Mouse (Mus musculus) testis, adult 2 months (tissue): Measurements from ENCODE around the gene Ezr. TPM values are rescaled to one million over a fixed set of nuclear protein-coding genes. Genes with fewer than 3 reads are reported as not detected.

Experiments
- H3K27ac ChIP-seq: fragments of 200-500 bp; 2 replicates; pipeline ENCODE4 v1.5.1; 2012; ENCODE audit warnings: low read depth, low read length; ENCODE audit not compliant: control insufficient read depth, insufficient read depth
- H3K27me3 ChIP-seq: fragments of 200-500 bp; 2 replicates; pipeline ENCODE4 v1.6.1; 2012; ENCODE audit warnings: mild to moderate bottlenecking, low read length, moderate library complexity; ENCODE audit not compliant: control insufficient read depth, insufficient read depth
- H3K36me3 ChIP-seq: fragments of 200-500 bp; 2 replicates; pipeline ENCODE4 v1.6.1; 2012; ENCODE audit warnings: mild to moderate bottlenecking, low read length; ENCODE audit not compliant: control insufficient read depth, insufficient read depth
- H3K4me1 ChIP-seq: fragments of 200-500 bp; 2 replicates; pipeline ENCODE4 v1.6.1; 2012; ENCODE audit warnings: low read length; ENCODE audit not compliant: control insufficient read depth, insufficient read depth
- H3K4me3 ChIP-seq: fragments of 200-500 bp; 2 replicates; pipeline ENCODE4 v1.5.1; 2012; ENCODE audit warnings: low read depth, mild to moderate bottlenecking, low read length, moderate library complexity, mixed read lengths; ENCODE audit not compliant: control insufficient read depth
- CTCF ChIP-seq: fragments of 200-500 bp; IDR thresholded peaks from 2 replicates; pipeline ENCODE4 v1.5.1; 2012; ENCODE audit warnings: low read depth, mild to moderate bottlenecking, inconsistent platforms, low read length, moderate library complexity; ENCODE audit not compliant: control insufficient read depth, insufficient read depth, insufficient replicate concordance
- POLR2A ChIP-seq: fragments of 200-500 bp; IDR thresholded peaks from 2 replicates; pipeline ENCODE4 v1.6.1; 2012; ENCODE audit warnings: low read depth, mild to moderate bottlenecking, inconsistent platforms, low read length, moderate library complexity; ENCODE audit not compliant: control insufficient read depth
- polyA plus RNA-seq: library from polyadenylated mRNA; depleted of rRNA; stranded (reverse); fragments of >200 nt; gene quantifications from 2 replicates; pipeline ENCODE4 v1.2.3, GENCODE M21; 2012

Gene Ezr
- polyA plus RNA-seq, 1 experiment, result 4.5 TPM

DNA sequence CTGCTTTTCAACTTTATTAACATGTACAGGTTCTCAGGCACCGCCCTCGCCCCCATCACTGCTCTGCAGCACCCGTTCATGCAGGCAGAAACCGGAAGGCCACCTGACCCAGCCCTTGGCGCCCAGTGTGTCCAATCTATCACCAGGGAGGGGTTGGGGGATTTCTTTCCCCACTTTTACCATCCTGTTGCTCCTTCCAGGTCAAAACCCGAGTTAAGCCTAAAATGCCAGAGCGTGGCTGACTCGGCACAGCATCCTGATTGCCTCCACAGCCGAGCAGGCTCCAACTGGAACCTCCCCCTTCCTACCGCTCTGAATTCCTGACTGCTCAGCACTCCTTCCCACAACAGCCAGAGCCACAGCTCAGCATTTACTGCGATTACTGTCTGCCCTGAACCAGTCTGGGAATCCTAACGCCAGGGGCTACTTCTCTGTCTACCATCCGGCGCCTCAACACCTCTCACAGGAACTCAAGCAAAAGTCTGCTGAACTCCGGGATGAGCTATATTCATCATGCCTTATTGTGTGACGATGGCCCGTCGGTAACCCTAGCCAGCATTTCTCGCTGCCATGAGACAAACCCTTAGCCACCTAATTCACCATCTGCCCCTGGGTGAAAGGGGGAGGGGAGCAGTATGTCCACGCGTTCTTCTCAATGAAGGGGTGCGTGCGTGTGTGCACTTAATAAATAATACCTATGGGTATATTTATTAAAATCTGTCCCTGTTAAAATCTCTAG, 3.6 kb downstream of the Ezr start:
- Histone ChIP-seq H3K27me3 (no peaks in the 10 kb centered on the region), H3K4me1 (peaks cover 30% of the 10 kb centered on the region), H3K4me3 (peak overlapping the region; percentile 49), H3K27ac (0 out of 2 replicates have a peak overlapping the region, but pooled peaks have one; percentile 22), H3K36me3 (no peaks in the 10 kb centered on the region)
- no peak for TF ChIP-seq POLR2A
- no peak for TF ChIP-seq CTCF

DNA sequence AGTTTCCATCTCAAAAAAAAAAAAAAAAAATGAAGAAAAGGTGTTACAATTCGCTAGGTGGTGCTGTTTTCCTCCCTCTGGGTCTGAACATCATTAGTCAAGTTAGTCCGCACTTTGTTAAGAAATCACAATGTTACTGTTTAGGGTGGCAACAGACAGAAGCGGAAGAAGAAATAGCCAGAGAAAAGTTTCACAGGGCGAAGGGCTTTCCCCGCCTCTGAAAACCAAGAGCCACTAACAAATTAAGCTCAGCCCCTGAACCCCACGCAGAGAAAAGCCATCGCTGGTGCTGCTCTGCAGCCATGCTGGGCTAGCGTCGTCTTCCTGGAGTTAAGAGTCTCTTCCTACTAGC, 4.3 kb downstream of the Ezr start:
- H3K36me3 ChIP-seq, result no peaks in the 10 kb centered on the region
- H3K27ac ChIP-seq, result no peak overlapping the region
- H3K4me3 ChIP-seq, result peak overlapping the region; percentile 46
- H3K27me3 ChIP-seq, result no peaks in the 10 kb centered on the region
- peaks cover 27% of the 10 kb centered on the region for H3K4me1 ChIP-seq
- TF ChIP-seq CTCF (no peak), POLR2A (no peak)

DNA sequence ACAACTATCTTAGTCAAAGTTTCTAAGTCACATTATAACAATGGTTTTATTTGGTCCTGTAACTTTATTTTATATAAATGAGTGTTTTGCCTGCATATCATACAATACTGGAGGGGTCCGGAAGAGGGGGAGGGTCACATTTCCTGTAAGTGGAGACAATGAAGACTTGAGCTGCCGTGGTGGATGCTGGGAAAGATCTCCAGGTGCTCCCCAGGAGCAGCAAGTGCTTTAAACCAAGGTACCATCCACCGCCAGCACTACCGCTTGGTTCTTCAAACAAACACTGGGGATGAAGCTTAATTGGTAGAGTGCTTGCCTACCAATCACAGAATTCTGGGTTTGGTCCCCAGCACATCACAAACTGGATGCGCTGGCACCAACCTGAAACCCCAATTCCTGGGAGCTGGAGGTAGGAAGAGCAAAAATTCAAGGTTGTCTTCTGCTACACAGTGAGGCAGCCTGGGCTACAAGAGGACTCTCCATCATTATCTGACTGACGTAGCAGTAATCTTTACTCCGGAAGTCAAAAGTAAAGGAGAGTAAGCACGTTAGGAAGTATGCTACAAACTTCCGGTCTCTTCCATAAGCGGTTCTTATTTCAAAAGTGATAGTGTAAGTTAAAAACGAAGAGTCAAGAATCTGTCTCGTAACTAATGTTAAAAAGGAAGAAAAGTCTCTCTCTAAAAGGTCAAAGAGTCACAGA, 4.8 kb downstream of the Ezr start:
- Histone ChIP-seq H3K27ac (0 out of 2 replicates have a peak overlapping the region, but pooled peaks have one; percentile 12), H3K4me1 (peaks cover 25% of the 10 kb centered on the region), H3K36me3 (no peaks in the 10 kb centered on the region), H3K27me3 (no peaks in the 10 kb centered on the region), H3K4me3 (no peak overlapping the region)
- TF ChIP-seq CTCF (no peak), POLR2A (no peak)

DNA sequence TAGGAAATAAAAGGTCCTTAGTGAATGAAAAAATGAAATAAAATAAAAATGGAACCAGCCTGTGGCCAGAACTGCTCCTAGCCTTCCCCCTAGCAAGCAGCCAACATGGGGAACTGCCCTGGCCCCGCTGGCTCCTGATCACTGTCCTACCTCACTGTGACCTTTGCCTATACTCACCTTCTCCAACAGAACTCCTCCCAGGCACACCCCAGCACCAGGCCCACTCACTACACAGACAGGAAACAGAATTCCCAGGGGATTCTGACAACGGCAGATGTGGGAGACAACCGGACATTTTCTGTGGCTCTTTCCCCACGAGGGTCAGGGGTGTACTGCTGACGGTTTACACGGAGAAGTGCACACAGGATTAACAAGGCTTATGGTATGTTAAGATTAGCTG, 5.5 kb downstream of the Ezr start:
- Histone ChIP-seq H3K36me3 (no peaks in the 10 kb centered on the region), H3K4me1 (peaks cover 21% of the 10 kb centered on the region), H3K27me3 (no peaks in the 10 kb centered on the region), H3K27ac (no peak overlapping the region), H3K4me3 (no peak overlapping the region)
- no peak for TF ChIP-seq POLR2A
- TF ChIP-seq CTCF, result no peak

DNA sequence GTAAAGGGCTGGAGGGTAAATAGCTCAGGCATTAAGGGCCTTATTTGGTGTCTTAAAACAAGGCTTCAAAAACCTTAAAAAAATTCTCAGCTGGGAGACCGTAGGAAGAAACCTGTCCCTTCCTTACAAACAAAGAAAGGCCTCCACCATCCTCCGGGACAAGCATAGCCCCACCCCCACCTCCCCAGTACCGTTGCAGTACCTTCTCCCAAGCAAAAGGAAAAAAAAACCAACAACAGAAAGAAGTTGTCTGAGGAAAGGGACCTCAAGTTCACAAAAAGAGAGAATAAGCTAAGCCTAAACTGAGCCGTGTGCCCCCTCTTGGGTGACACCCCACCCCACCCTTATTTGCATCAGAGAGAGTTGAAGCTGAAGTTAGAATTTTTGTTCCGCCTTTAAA, 6.0 kb downstream of the Ezr start:
- H3K27me3 ChIP-seq, result no peaks in the 10 kb centered on the region
- H3K36me3 ChIP-seq, result no peaks in the 10 kb centered on the region
- H3K27ac ChIP-seq, result no peak overlapping the region
- H3K4me3 ChIP-seq, result no peak overlapping the region
- H3K4me1 ChIP-seq, result peaks cover 17% of the 10 kb centered on the region
- TF ChIP-seq CTCF, result no peak
- TF ChIP-seq POLR2A, result no peak

DNA sequence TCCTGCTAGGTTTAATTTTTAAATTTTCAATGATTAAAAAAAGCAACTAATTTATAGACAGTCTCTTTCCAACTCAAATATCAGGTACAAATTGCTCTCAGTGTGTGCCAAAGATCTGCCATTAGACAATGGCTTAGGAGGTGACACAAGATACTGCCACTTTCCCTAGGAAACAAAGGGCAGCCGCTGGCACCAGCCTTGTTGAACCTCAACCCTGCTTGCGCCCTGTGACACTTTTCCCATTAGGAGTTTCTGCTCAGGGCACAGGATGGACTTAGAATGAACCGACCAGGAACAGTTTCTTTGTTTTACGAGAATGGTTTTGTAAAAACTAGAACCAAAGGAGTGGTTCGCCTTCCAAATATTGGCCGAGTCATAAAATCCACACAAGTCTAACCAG, 6.5 kb downstream of the Ezr start:
- no peak overlapping the region for H3K27ac ChIP-seq
- no peak for TF ChIP-seq CTCF
- no peak for TF ChIP-seq POLR2A
- no peaks in the 10 kb centered on the region for H3K27me3 ChIP-seq
- H3K36me3 ChIP-seq, result no peaks in the 10 kb centered on the region
- peaks cover 17% of the 10 kb centered on the region for H3K4me1 ChIP-seq
- H3K4me3 ChIP-seq, result no peak overlapping the region

DNA sequence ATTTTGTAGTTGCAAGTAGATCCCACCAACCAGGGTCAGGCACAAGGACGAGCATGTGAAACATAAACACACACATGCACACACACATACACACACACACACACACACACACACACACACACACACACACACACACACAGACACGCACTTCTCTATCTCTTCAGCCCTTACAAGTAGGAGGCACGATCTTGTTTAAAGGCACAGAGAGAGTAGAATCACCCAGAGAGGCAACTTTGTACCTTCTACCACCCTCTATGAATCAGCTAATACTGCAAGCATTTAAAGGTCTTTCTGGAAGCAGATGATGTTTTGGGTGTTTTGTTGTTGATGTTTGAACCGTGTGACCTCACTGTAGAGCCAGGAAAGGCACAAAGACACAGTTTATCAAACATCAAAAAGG, 6.9 kb downstream of the Ezr start:
- H3K27ac ChIP-seq, result no peak overlapping the region

More for the DNA sequence above, 6.9 kb downstream of the Ezr start:
- Histone ChIP-seq H3K27me3 (no peaks in the 10 kb centered on the region), H3K4me1 (peaks cover 16% of the 10 kb centered on the region), H3K4me3 (no peak overlapping the region), H3K36me3 (no peaks in the 10 kb centered on the region)
- no peak for TF ChIP-seq CTCF
